Mouse (Mus musculus): ENCODE measurements around the gene Apol7a. TPM values are rescaled to one million over a fixed set of nuclear protein-coding genes. Genes with fewer than 3 reads are reported as not detected.

Gene Apol7a
- polyA plus RNA-seq, 1 experiment from 2014 or later, result not detected

DNA sequence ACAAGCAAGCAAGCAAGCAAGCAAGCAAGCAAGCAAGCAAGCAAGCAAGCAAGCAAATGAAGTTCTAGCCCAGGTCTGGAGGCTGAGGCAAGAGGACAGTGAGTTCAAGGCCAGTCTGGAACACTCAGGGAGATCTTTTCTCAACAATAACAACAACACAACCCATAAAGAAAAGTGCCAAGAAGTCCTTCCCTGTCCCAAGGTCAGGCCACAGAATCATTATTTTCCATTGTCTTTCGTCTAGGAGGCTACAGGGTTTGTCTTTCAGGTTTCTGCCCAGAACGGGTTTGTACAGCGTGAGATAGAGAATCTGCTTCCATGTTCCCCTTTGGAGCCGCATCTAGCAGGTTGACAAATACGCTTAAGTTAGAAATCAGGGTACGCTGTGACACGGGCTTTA lies 48.8 kb downstream of the Apol7a start:
- Histone ChIP-seq H3K4me2 (ENCODE audit: low read depth, severe bottlenecking) (no peak overlapping the region), H3K36me3 (ENCODE audit: control insufficient read depth, insufficient read depth, low read length) (no peaks in the 10 kb centered on the region), H3K27ac (replicated peaks; ENCODE audit: low read depth, low read length) (no peak overlapping the region), H3K9ac (ENCODE audit: low read length) (no peak overlapping the region), H3K4me3 (ENCODE audit: low read depth, low read length) (no peak overlapping the region), H3K9me3 (ENCODE audit: control insufficient read depth, low read length) (no peaks in the 10 kb centered on the region), H3K4me1 (ENCODE audit: control insufficient read depth, insufficient read depth, low read length) (0 out of 2 replicates have a peak, but pooled peaks cover 4% of the 10 kb centered on the region), H3K27me3 (ENCODE audit: control insufficient read depth, insufficient read depth, low read length) (no peaks in the 10 kb centered on the region)
- DNase-seq (ENCODE audit: low spot score) (no peak), ATAC-seq (ENCODE audit: insufficient number of reproducible peaks, low FRiP score, low TSS enrichment, low read depth) (no peak)
- WGBS, result 90% methylated on average over 7 of the region's 7 CpGs

DNA sequence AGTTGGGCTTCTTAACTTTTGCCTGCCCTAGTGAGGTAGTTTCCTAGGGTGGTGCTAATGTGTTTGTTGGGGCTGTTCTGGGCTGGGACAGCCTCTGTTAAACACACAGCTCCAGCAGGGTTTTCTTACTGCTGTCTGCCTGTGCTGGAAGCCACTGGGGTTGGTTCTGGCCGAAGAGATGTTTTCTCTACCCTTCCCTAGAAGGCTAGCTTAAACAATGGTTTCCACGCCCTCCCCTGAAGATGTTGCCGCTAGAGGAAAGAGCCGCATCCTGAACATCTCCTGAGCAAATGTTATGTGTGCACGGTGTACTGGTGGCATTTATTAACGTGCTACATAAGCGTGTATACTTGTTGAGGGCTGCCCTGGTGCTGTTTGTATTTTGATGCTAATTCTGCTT lies 50.8 kb downstream of the Apol7a start:
- Histone ChIP-seq H3K4me3 (ENCODE audit: low read depth, low read length) (no peak overlapping the region), H3K27me3 (ENCODE audit: control insufficient read depth, insufficient read depth, low read length) (no peaks in the 10 kb centered on the region), H3K27ac (replicated peaks; ENCODE audit: low read depth, low read length) (no peak overlapping the region), H3K9ac (ENCODE audit: low read length) (no peak overlapping the region), H3K4me1 (ENCODE audit: control insufficient read depth, insufficient read depth, low read length) (peaks cover 7% of the 10 kb centered on the region), H3K4me2 (ENCODE audit: low read depth, severe bottlenecking) (no peak overlapping the region), H3K36me3 (ENCODE audit: control insufficient read depth, insufficient read depth, low read length) (no peaks in the 10 kb centered on the region), H3K9me3 (ENCODE audit: control insufficient read depth, low read length) (no peaks in the 10 kb centered on the region)
- DNase-seq (ENCODE audit: low spot score) (no peak), ATAC-seq (ENCODE audit: insufficient number of reproducible peaks, low FRiP score, low TSS enrichment, low read depth) (no peak)
- 77% methylated on average over 7 of the region's 7 CpGs for WGBS

DNA sequence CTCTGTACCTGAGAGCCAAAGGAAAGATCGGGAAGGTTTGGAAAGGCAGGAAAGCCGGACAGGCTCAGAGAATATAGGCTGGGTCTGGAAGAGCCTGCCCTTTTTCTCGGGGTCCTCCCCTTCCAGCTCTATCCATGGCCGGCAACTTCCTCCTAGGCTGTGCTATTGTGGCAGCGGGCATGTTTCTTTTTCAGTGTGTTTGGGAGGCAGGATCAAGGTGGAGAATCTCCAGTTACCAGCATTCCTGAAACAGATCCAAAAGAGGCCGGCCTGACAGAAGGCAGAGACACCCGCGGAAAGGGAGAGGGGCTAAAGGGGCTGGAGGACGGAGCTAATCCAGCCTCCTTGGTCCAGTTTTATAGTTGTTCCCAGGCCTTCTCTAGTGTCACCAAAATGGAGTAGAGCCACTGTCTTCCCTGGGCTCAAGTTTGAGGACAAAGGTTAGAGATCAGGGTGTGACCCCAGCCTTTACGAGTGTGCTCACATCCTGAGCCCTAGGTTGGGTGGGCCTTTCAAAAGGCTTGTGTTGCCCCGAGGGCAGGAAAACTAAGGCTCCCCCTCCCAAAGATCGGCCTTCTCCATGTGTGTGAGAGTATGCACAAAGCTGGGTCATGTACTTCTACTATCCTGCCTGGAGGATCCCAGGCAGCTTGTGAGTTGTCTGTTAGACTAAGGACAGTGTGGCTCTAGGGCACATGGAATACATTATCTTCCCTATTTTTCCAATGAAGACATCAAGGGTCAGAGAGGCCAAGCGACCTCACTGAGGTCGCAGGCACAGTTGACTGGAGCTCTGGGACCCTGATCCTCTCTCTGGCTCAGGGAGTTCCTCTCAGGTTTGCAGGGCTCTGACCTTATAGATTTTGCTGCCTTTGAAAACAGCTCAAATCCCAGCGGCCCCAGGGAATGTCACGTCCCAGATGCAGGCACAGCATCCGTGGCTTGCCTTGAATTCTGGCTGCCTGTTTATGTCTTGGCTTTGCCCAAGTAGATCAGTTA lies 54.5 kb downstream of the Apol7a start:
- Histone ChIP-seq H3K27me3 (ENCODE audit: control insufficient read depth, insufficient read depth, low read length) (no peaks in the 10 kb centered on the region), H3K4me2 (ENCODE audit: low read depth, severe bottlenecking) (no peak overlapping the region; the same call in 1 of the 2 replicates), H3K9ac (ENCODE audit: low read length) (peak overlapping the region; percentile 56; the same call in 1 of the 2 replicates), H3K27ac (replicated peaks; ENCODE audit: low read depth, low read length) (0 out of 2 replicates have a peak overlapping the region, but pooled peaks have one; percentile 2), H3K36me3 (ENCODE audit: control insufficient read depth, insufficient read depth, low read length) (no peaks in the 10 kb centered on the region), H3K9me3 (ENCODE audit: control insufficient read depth, low read length) (no peaks in the 10 kb centered on the region), H3K4me1 (ENCODE audit: control insufficient read depth, insufficient read depth, low read length) (peaks cover 10% of the 10 kb centered on the region), H3K4me3 (ENCODE audit: low read depth, low read length) (no peak overlapping the region)
- WGBS, result 21% methylated on average over 17 of the region's 17 CpGs
- ATAC-seq (ENCODE audit: insufficient number of reproducible peaks, low FRiP score, low TSS enrichment, low read depth), result no peak
- peak; percentile 40 for DNase-seq (ENCODE audit: low spot score)

DNA sequence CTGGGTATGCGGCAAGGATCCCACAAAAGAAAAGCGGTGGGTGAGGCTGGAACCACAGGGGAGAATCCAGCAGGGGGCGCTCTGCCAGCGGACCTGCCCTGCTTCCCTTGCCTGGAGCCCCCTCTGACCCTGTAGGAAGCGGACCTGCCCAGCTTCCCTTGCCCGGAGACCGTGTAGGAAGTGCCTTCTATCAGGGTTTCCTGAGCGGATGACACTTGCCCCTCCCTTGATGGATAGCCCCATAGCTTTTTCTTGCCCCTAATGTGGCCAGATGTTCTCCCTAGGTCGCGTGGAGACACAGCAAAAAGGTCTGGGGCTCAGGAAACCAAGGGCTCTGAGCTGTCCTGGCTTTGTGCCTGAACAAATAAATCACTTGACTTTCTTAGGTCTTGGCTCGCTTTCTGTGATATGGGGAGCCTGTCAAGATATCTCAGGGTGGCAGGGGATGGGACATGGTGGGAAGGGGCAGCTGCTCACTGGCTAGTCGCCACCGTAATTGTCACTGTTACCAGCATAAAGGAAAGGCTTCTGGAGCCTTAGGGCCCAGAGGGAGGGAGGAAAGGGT lies 55.3 kb downstream of the Apol7a start:
- 5% methylated on average over 13 of the region's 13 CpGs for WGBS
- peak overlapping the region; percentile 56; the same call in 1 of the 2 replicates for H3K9ac ChIP-seq (ENCODE audit: low read length)
- H3K4me2 ChIP-seq (ENCODE audit: low read depth, severe bottlenecking), result peak overlapping the region; percentile 38; the same call in 1 of the 2 replicates
- peaks cover 10% of the 10 kb centered on the region for H3K4me1 ChIP-seq (ENCODE audit: control insufficient read depth, insufficient read depth, low read length)
- H3K36me3 ChIP-seq (ENCODE audit: control insufficient read depth, insufficient read depth, low read length), result no peaks in the 10 kb centered on the region
- DNase-seq (ENCODE audit: low spot score) (peak; percentile 93), ATAC-seq (ENCODE audit: insufficient number of reproducible peaks, low FRiP score, low TSS enrichment, low read depth) (peak; percentile 73; the same call in 1 of the 2 replicates)
- H3K27ac ChIP-seq (replicated peaks; ENCODE audit: low read depth, low read length), result peak overlapping the region; percentile 64
- peak overlapping the region; percentile 8; the same call in 1 of the 2 replicates for H3K4me3 ChIP-seq (ENCODE audit: low read depth, low read length)
- H3K27me3 ChIP-seq (ENCODE audit: control insufficient read depth, insufficient read depth, low read length), result no peaks in the 10 kb centered on the region
- no peaks in the 10 kb centered on the region for H3K9me3 ChIP-seq (ENCODE audit: control insufficient read depth, low read length)

DNA sequence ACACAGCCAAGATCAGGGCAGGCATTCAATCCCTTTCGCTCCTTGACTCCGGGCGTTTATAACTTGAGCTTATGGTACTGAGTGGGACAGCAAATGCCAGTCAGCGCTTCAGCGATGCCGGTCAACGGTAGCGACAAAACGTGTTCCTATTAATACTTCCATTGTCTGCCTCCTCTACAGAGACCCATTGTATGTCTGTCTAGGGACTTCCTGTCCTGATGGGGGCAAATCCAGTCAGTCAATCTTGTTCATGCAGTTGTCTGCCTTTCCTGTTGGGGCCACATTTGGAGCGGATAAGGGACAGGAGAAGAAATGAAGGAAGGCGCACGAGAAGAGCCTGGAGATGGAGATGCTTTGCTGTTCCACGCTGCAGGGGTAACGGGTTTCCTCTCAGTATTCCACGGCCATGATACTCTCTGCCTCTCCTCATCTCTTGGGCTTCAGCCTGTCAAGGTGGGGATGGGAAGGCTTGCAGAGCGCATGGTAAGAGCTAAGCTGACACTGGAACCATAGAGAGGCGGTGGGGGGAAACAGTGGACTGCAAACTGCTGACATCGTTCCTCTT lies 55.9 kb downstream of the Apol7a start:
- no peak for ATAC-seq (ENCODE audit: insufficient number of reproducible peaks, low FRiP score, low TSS enrichment, low read depth)
- WGBS, result 30% methylated on average over 18 of the region's 18 CpGs

DNA sequence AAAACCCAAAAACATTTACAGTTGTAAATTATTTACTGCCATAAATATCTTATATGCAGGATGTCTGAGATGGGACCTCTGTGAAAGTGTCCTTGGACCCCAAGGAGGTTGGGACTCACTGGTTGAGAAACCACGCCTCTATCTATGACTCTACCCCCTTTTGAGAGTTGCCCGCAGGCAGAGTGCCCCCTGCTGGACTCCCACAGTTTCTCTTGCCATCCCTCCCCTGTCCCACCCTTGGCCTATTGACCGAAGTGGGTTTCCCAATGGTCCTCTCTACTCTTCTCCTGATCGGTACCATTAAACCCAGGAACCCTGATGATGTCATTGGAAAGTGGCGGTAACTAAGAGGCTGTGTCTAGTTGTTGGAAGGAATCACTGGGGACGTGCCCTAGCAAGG lies 56.9 kb downstream of the Apol7a start:
- WGBS, result 88% methylated on average over 6 of the region's 6 CpGs
- Histone ChIP-seq H3K9ac (ENCODE audit: low read length) (no peak overlapping the region), H3K4me1 (ENCODE audit: control insufficient read depth, insufficient read depth, low read length) (peaks cover 16% of the 10 kb centered on the region), H3K27ac (replicated peaks; ENCODE audit: low read depth, low read length) (no peak overlapping the region), H3K36me3 (ENCODE audit: control insufficient read depth, insufficient read depth, low read length) (no peaks in the 10 kb centered on the region), H3K4me2 (ENCODE audit: low read depth, severe bottlenecking) (no peak overlapping the region), H3K9me3 (ENCODE audit: control insufficient read depth, low read length) (no peaks in the 10 kb centered on the region), H3K27me3 (ENCODE audit: control insufficient read depth, insufficient read depth, low read length) (no peaks in the 10 kb centered on the region), H3K4me3 (ENCODE audit: low read depth, low read length) (no peak overlapping the region)
- ATAC-seq (ENCODE audit: insufficient number of reproducible peaks, low FRiP score, low TSS enrichment, low read depth) (no peak), DNase-seq (ENCODE audit: low spot score) (no peak)

More for the DNA sequence above, 55.9 kb downstream of the Apol7a start:
- H3K9ac ChIP-seq (ENCODE audit: low read length), result peak overlapping the region; percentile 56
- no peaks in the 10 kb centered on the region for H3K36me3 ChIP-seq (ENCODE audit: control insufficient read depth, insufficient read depth, low read length)
- H3K27me3 ChIP-seq (ENCODE audit: control insufficient read depth, insufficient read depth, low read length), result no peaks in the 10 kb centered on the region
- no peak for DNase-seq (ENCODE audit: low spot score)
- H3K4me1 ChIP-seq (ENCODE audit: control insufficient read depth, insufficient read depth, low read length), result peaks cover 10% of the 10 kb centered on the region
- no peaks in the 10 kb centered on the region for H3K9me3 ChIP-seq (ENCODE audit: control insufficient read depth, low read length)
- peak overlapping the region; percentile 64 for H3K27ac ChIP-seq (replicated peaks; ENCODE audit: low read depth, low read length)
- H3K4me2 ChIP-seq (ENCODE audit: low read depth, severe bottlenecking), result peak overlapping the region; percentile 38; the same call in 1 of the 2 replicates
- no peak overlapping the region; the same call in 1 of the 2 replicates for H3K4me3 ChIP-seq (ENCODE audit: low read depth, low read length)

DNA sequence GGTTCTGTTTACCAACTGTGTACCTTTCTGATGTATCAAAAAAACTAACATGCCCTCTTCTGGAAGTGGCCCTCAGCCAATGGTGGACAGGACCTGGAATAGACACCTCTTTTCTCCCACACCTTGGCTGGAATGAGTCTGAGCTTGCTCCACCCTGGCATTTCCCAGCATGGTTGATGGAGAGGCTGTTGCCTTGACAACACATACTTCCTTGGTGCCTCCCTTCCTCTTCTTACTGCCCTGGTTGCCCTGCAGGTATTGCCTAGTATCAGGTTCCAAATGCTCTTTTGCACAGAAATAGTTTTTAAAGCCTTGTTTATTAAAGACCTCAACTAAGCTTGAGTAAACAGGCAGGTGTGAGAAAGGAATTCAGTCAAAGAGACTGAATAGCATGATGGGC lies 58.3 kb downstream of the Apol7a start:
- Histone ChIP-seq H3K9me3 (ENCODE audit: control insufficient read depth, low read length) (no peaks in the 10 kb centered on the region), H3K36me3 (ENCODE audit: control insufficient read depth, insufficient read depth, low read length) (no peaks in the 10 kb centered on the region), H3K4me1 (ENCODE audit: control insufficient read depth, insufficient read depth, low read length) (peaks cover 24% of the 10 kb centered on the region), H3K27me3 (ENCODE audit: control insufficient read depth, insufficient read depth, low read length) (no peaks in the 10 kb centered on the region), H3K9ac (ENCODE audit: low read length) (no peak overlapping the region), H3K4me2 (ENCODE audit: low read depth, severe bottlenecking) (no peak overlapping the region), H3K4me3 (ENCODE audit: low read depth, low read length) (no peak overlapping the region), H3K27ac (replicated peaks; ENCODE audit: low read depth, low read length) (no peak overlapping the region)
- ATAC-seq (ENCODE audit: insufficient number of reproducible peaks, low FRiP score, low TSS enrichment, low read depth) (no peak), DNase-seq (ENCODE audit: low spot score) (no peak)

DNA sequence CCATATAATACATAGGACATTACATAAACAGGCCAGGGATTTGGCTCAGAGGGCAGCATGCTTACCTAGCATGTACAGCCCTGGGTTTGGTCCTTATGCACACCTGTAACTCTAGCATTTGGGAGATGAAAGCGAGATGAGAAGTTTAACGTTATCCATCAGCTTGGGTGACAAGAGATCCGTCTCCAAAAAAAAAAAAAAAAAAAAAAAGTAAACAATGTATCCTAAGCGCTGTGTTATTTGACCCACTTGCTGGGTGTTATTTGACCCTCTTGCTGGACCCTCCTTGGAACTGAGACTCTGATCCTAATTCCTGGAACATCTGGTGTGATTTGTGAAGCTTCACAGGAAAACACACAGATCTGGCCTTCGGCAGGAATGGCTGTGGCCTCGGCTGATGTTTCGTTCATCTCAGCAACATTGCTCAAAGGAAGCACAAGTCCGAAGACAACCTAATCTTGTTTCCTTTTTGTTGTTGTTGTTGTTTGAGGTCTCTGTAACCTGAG lies 59.9 kb downstream of the Apol7a start:
- peaks cover 24% of the 10 kb centered on the region for H3K4me1 ChIP-seq (ENCODE audit: control insufficient read depth, insufficient read depth, low read length)
- no peak for DNase-seq (ENCODE audit: low spot score)
- ATAC-seq (ENCODE audit: insufficient number of reproducible peaks, low FRiP score, low TSS enrichment, low read depth), result no peak

More for the DNA sequence above, 59.9 kb downstream of the Apol7a start:
- H3K9me3 ChIP-seq (ENCODE audit: control insufficient read depth, low read length), result no peaks in the 10 kb centered on the region; the same call in 1 of the 2 replicates
- no peak overlapping the region for H3K27ac ChIP-seq (replicated peaks; ENCODE audit: low read depth, low read length)
- H3K4me3 ChIP-seq (ENCODE audit: low read depth, low read length), result no peak overlapping the region
- H3K4me2 ChIP-seq (ENCODE audit: low read depth, severe bottlenecking), result no peak overlapping the region
- H3K36me3 ChIP-seq (ENCODE audit: control insufficient read depth, insufficient read depth, low read length), result no peaks in the 10 kb centered on the region
- H3K27me3 ChIP-seq (ENCODE audit: control insufficient read depth, insufficient read depth, low read length), result no peaks in the 10 kb centered on the region
- 59% methylated on average over 8 of the region's 8 CpGs for WGBS
- no peak overlapping the region for H3K9ac ChIP-seq (ENCODE audit: low read length)

All from limb, embryonic 11.5 days (tissue).